Mouse (Mus musculus): ENCODE measurements around the gene Bbip1. TPM values are rescaled to one million over a fixed set of nuclear protein-coding genes. Genes with fewer than 3 reads are reported as not detected.

Bbip1 gene
- polyA plus RNA-seq, 1 experiment = 60.0 TPM

GRCm38 (mm10) chr19:53886576-53887370 is 57.7 kb downstream of the Bbip1 start:
- Histone ChIP-seq H3K4me3 (ENCODE audit: insufficient read depth, low read length) (no peak overlapping the region), H3K27ac (ENCODE audit: insufficient read depth, low read length) (no peak overlapping the region), H3K4me1 (ENCODE audit: control insufficient read depth, insufficient read depth, low read length) (no peaks in the 10 kb centered on the region)
- TF ChIP-seq POLR2A (IDR thresholded peaks at IDR 0.05; ENCODE audit: low read depth, low read length) (no peak), CTCF (IDR thresholded peaks at IDR 0.05; ENCODE audit: borderline replicate concordance, insufficient read depth, low read length) (no peak)

- no peaks in the 10 kb centered on the region for H3K4me1 ChIP-seq (ENCODE audit: control insufficient read depth, insufficient read depth, low read length)
- H3K27ac ChIP-seq (ENCODE audit: insufficient read depth, low read length) = no peak overlapping the region
- TF ChIP-seq CTCF (IDR thresholded peaks at IDR 0.05; ENCODE audit: borderline replicate concordance, insufficient read depth, low read length) = no peak
- TF ChIP-seq POLR2A (IDR thresholded peaks at IDR 0.05; ENCODE audit: low read depth, low read length) = no peak
- no peak overlapping the region for H3K4me3 ChIP-seq (ENCODE audit: insufficient read depth, low read length)
These were observed 59.0 kb downstream of the Bbip1 start for GRCm38 (mm10) chr19:53885450-53885849.

GRCm38 (mm10) chr19:53881786-53882185 is 62.6 kb downstream of the Bbip1 start:
- no peak overlapping the region for H3K27ac ChIP-seq (ENCODE audit: insufficient read depth, low read length)
- H3K4me3 ChIP-seq (ENCODE audit: insufficient read depth, low read length) = no peak overlapping the region
- no peaks in the 10 kb centered on the region for H3K4me1 ChIP-seq (ENCODE audit: control insufficient read depth, insufficient read depth, low read length)
- TF ChIP-seq POLR2A (IDR thresholded peaks at IDR 0.05; ENCODE audit: low read depth, low read length) (no peak), CTCF (IDR thresholded peaks at IDR 0.05; ENCODE audit: borderline replicate concordance, insufficient read depth, low read length) (no peak)

GRCm38 (mm10) chr19:53880460-53880859 is 64.0 kb downstream of the Bbip1 start:
- Histone ChIP-seq H3K27ac (ENCODE audit: insufficient read depth, low read length) (no peak overlapping the region), H3K4me1 (ENCODE audit: control insufficient read depth, insufficient read depth, low read length) (no peaks in the 10 kb centered on the region), H3K4me3 (ENCODE audit: insufficient read depth, low read length) (no peak overlapping the region)
- no peak for TF ChIP-seq CTCF (IDR thresholded peaks at IDR 0.05; ENCODE audit: borderline replicate concordance, insufficient read depth, low read length)
- no peak for TF ChIP-seq POLR2A (IDR thresholded peaks at IDR 0.05; ENCODE audit: low read depth, low read length)

Other genes starting within 250 kb of the Bbip1 start
- 40.4 and 41.4 TPM in 2 replicates for gene Pdcd4, start 52.4 kb downstream of the Bbip1 start, polyA plus RNA-seq (2011; ENCODE audit: insufficient read length, low read depth, missing spikeins)
- 89.7 and 99.6 TPM in 2 replicates for gene Shoc2, start 321 bp downstream of the Bbip1 start, polyA plus RNA-seq (2011; ENCODE audit: insufficient read length, low read depth, missing spikeins)
- gene Adra2a, start 99.5 kb upstream of the Bbip1 start, polyA plus RNA-seq (2011; ENCODE audit: insufficient read length, low read depth, missing spikeins) = 5.5 TPM in 2 replicates